Mouse (Mus musculus): ENCODE data around the gene Gm49322. TPM values are rescaled to one million over a fixed set of nuclear protein-coding genes. Genes with fewer than 3 reads are reported as not detected.
A peak's percentile ranks its signal among the peaks of the same experiment; 100 is the strongest.

The Gm49322 gene
- polyA plus RNA-seq, 1 experiment from 2014 or later: 1.7 TPM

DNA sequence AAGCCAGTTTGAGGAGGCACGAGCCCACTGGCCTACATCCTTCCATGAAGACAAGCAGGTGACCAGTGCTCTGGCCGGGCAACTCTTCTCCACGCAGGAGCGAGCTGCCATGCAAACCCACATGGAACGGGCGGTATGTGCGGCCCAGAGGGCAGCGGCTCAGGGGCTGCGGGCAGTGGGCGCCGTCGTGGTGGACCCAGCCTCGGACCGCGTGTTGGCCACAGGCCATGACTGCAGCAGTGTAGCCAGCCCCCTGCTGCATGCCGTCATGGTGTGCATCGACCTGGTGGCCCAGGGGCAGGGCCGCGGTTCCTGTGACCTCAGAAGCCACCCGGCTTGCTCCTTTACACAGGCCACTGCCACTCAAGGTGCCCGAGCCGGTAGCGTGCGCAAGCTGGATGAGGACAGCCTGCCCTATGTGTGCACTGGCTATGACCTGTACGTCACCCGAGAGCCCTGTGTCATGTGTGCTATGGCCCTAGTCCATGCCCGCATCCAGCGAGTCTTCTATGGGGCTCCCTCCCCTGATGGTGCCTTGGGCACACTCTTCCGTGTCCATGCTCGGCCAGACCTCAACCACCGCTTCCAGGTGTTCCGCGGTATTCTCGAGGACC is 1.0 kb downstream of the Gm49322 start:
- ATAC-seq (ENCODE audit: low FRiP score): no peak
- Histone ChIP-seq H3K36me3 (replicated peaks; ENCODE audit: control insufficient read depth, insufficient read depth) (peaks cover 50% of the 10 kb centered on the region), H3K9me3 (ENCODE audit: control insufficient read depth, low read length) (no peaks in the 10 kb centered on the region), H3K27me3 (ENCODE audit: control insufficient read depth, insufficient read depth, low read length) (no peaks in the 10 kb centered on the region), H3K4me3 (replicated peaks; ENCODE audit: low read length) (no peak overlapping the region), H3K4me1 (replicated peaks; ENCODE audit: control insufficient read depth, insufficient read depth, low read length) (peaks cover 15% of the 10 kb centered on the region), H3K4me2 (replicated peaks) (no peak overlapping the region), H3K9ac (no peak overlapping the region), H3K27ac (no peak overlapping the region)
- DNase-seq (ENCODE audit: low spot score): no peak
- WGBS: 95% methylated on average over 34 of the region's 34 CpGs

GRCm38 (mm10) chr10:80608435-80608834 is 2.6 kb downstream of the Gm49322 start:
- Histone ChIP-seq H3K4me3 (replicated peaks; ENCODE audit: low read length) (no peak overlapping the region), H3K27me3 (ENCODE audit: control insufficient read depth, insufficient read depth, low read length) (no peaks in the 10 kb centered on the region), H3K36me3 (replicated peaks; ENCODE audit: control insufficient read depth, insufficient read depth) (peaks cover 66% of the 10 kb centered on the region), H3K9me3 (ENCODE audit: control insufficient read depth, low read length) (no peaks in the 10 kb centered on the region), H3K4me2 (replicated peaks) (no peak overlapping the region), H3K9ac (no peak overlapping the region), H3K27ac (no peak overlapping the region), H3K4me1 (replicated peaks; ENCODE audit: control insufficient read depth, insufficient read depth, low read length) (peaks cover 9% of the 10 kb centered on the region)
- 87% methylated on average over 3 of the region's 3 CpGs for WGBS
- no peak for ATAC-seq (ENCODE audit: low FRiP score)
- DNase-seq (ENCODE audit: low spot score): no peak

DNA sequence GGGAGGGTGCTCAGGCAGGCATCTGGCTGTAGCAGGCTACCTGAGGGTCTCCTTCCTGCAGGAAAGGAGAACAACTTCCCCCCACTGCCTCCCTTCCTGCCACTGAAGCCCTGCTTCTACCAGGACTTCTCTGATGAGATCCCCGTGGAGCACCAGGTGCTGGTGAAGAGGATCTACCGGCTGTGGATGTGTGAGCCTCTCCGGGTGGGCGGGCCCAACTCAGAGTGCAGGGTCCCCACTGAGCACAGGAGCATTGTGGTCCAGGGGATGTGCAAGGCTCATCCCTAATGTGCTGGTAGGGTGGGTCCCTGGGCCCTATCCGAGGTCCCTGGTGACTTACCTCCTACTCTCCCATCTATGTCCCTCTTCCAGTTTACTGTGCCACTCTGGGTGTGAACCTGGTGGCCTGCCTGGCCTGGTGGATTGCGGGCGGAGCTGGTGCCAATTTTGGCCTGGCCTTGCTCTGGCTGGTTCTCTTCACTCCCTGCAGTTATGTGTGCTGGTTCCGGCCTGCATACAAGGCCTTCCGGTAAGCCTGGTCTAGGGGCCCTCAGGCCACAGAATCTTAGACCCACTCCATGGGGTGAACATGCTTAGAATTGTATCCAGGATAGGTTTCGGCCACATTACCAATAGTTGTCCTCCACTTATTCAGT is 3.6 kb downstream of the Gm49322 start:
- 95% methylated on average over 10 of the region's 10 CpGs for WGBS
- H3K27ac ChIP-seq: no peak overlapping the region

DNA sequence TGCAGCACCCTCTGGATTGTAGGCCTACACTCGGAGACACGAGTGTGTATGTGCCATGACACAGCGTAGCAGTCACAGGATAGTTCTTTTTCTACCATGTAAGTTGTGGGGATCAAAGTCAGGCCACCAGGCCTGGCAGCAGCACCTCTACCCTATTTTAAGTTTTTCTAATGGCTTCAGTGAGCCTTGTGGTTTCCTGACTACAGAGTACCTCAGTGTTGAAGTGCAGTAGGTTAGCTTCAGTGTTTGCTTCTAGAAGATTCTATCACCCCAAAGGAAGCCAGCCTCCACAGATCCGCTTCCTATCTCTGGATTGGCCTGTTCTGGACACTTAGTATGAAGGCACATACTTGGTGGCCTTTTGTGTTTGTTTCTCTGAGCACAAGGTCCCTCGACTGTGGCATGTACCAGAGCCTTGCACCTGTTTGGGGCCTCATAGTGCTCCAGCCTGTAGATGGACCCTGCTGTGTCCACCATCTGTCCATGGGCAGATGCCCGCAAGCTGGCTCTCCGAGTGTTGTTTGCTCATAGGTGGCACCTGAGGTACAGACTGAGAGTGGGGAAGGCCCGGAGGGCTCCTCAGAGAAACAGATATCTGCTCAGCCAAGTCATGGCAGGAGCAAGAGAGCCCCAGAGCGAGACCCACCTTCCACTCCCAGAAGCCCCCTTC is 4.4 kb downstream of the Gm49322 start:
- DNase-seq (ENCODE audit: low spot score) (no peak), ATAC-seq (ENCODE audit: low FRiP score) (no peak)
- Histone ChIP-seq H3K4me2 (replicated peaks) (no peak overlapping the region), H3K27me3 (ENCODE audit: control insufficient read depth, insufficient read depth, low read length) (no peaks in the 10 kb centered on the region), H3K36me3 (replicated peaks; ENCODE audit: control insufficient read depth, insufficient read depth) (peaks cover 83% of the 10 kb centered on the region), H3K27ac (no peak overlapping the region), H3K4me3 (replicated peaks; ENCODE audit: low read length) (no peak overlapping the region), H3K9ac (no peak overlapping the region), H3K4me1 (replicated peaks; ENCODE audit: control insufficient read depth, insufficient read depth, low read length) (no peaks in the 10 kb centered on the region), H3K9me3 (ENCODE audit: control insufficient read depth, low read length) (no peaks in the 10 kb centered on the region)
- 92% methylated on average over 9 of the region's 9 CpGs for WGBS

More for the DNA sequence above, 3.6 kb downstream of the Gm49322 start:
- H3K9ac ChIP-seq: no peak overlapping the region
- no peak overlapping the region for H3K4me3 ChIP-seq (replicated peaks; ENCODE audit: low read length)
- no peak for DNase-seq (ENCODE audit: low spot score)
- H3K36me3 ChIP-seq (replicated peaks; ENCODE audit: control insufficient read depth, insufficient read depth): peaks cover 75% of the 10 kb centered on the region
- H3K9me3 ChIP-seq (ENCODE audit: control insufficient read depth, low read length): no peaks in the 10 kb centered on the region
- ATAC-seq (ENCODE audit: low FRiP score): no peak
- no peaks in the 10 kb centered on the region for H3K4me1 ChIP-seq (replicated peaks; ENCODE audit: control insufficient read depth, insufficient read depth, low read length)
- no peaks in the 10 kb centered on the region for H3K27me3 ChIP-seq (ENCODE audit: control insufficient read depth, insufficient read depth, low read length)
- H3K4me2 ChIP-seq (replicated peaks): no peak overlapping the region

DNA sequence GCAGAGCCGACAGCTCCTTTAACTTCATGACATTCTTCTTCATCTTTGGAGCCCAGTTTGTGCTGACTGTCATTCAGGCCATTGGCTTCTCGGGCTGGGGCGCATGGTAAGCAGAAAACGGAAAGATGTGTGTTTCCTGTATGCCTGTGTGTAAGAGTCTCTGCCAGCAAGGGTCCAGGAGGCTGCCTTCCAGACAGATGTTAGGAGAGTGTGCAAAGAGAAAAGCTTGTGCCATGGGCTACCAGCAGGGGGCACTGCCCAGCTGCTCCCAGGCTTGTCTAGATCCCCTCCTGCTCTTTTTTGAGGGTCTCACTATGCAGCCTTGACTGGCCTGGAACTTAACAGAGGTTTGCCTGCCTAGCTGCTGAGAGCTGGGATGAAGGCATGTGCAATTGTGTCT is 5.2 kb downstream of the Gm49322 start:
- Histone ChIP-seq H3K27me3 (ENCODE audit: control insufficient read depth, insufficient read depth, low read length) (no peaks in the 10 kb centered on the region), H3K9me3 (ENCODE audit: control insufficient read depth, low read length) (no peaks in the 10 kb centered on the region), H3K4me1 (replicated peaks; ENCODE audit: control insufficient read depth, insufficient read depth, low read length) (no peaks in the 10 kb centered on the region), H3K27ac (no peak overlapping the region), H3K9ac (no peak overlapping the region), H3K36me3 (replicated peaks; ENCODE audit: control insufficient read depth, insufficient read depth) (peaks cover 90% of the 10 kb centered on the region), H3K4me2 (replicated peaks) (no peak overlapping the region), H3K4me3 (replicated peaks; ENCODE audit: low read length) (no peak overlapping the region)
- peak; percentile 47 for DNase-seq (ENCODE audit: low spot score)
- ATAC-seq (ENCODE audit: low FRiP score): no peak
- WGBS: 72% methylated on average over 4 of the region's 4 CpGs

DNA sequence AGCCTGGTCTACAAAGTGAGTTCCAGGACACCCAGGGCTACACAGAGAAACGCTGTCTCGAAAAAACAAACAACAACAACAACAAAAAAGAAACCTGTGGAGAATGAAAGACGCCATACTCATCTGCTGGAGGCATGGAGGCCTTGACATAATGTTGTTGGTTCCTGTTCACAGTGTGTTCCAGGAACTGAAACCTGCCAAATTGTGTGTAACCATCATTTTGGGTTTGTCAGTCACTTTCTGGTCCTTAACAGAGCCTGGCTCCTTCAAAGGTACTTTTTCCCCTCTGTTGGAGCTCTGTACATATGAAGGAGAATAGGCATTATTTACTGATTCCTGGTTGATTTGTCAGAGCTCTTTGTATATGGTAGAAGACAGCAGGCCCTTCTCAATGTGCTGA is 6.1 kb downstream of the Gm49322 start:
- Histone ChIP-seq H3K27ac (no peak overlapping the region), H3K9ac (no peak overlapping the region), H3K4me1 (replicated peaks; ENCODE audit: control insufficient read depth, insufficient read depth, low read length) (no peaks in the 10 kb centered on the region), H3K4me2 (replicated peaks) (no peak overlapping the region), H3K27me3 (ENCODE audit: control insufficient read depth, insufficient read depth, low read length) (no peaks in the 10 kb centered on the region), H3K36me3 (replicated peaks; ENCODE audit: control insufficient read depth, insufficient read depth) (peaks cover 82% of the 10 kb centered on the region), H3K4me3 (replicated peaks; ENCODE audit: low read length) (no peak overlapping the region), H3K9me3 (ENCODE audit: control insufficient read depth, low read length) (no peaks in the 10 kb centered on the region)
- ATAC-seq (ENCODE audit: low FRiP score) (no peak), DNase-seq (ENCODE audit: low spot score) (no peak)
- 92% methylated on average over 3 of the region's 3 CpGs for whole genome bisulfite sequencing

GRCm38 (mm10) chr10:80613821-80614220 is 8.0 kb downstream of the Gm49322 start:
- ATAC-seq (ENCODE audit: low FRiP score): no peak
- Histone ChIP-seq H3K36me3 (replicated peaks; ENCODE audit: control insufficient read depth, insufficient read depth) (peaks cover 62% of the 10 kb centered on the region), H3K9ac (no peak overlapping the region), H3K4me3 (replicated peaks; ENCODE audit: low read length) (no peak overlapping the region), H3K4me1 (replicated peaks; ENCODE audit: control insufficient read depth, insufficient read depth, low read length) (no peaks in the 10 kb centered on the region), H3K4me2 (replicated peaks) (no peak overlapping the region), H3K27me3 (ENCODE audit: control insufficient read depth, insufficient read depth, low read length) (no peaks in the 10 kb centered on the region), H3K27ac (no peak overlapping the region), H3K9me3 (ENCODE audit: control insufficient read depth, low read length) (no peaks in the 10 kb centered on the region)
- 97% methylated on average over 3 of the region's 3 CpGs for WGBS
- no peak for DNase-seq (ENCODE audit: low spot score)

GRCm38 (mm10) chr10:80614351-80614750 is 8.5 kb downstream of the Gm49322 start:
- no peaks in the 10 kb centered on the region for H3K9me3 ChIP-seq (ENCODE audit: control insufficient read depth, low read length)
- peaks cover 57% of the 10 kb centered on the region for H3K36me3 ChIP-seq (replicated peaks; ENCODE audit: control insufficient read depth, insufficient read depth)
- H3K27ac ChIP-seq: no peak overlapping the region
- H3K4me3 ChIP-seq (replicated peaks; ENCODE audit: low read length): no peak overlapping the region
- no peak overlapping the region for H3K9ac ChIP-seq
- H3K27me3 ChIP-seq (ENCODE audit: control insufficient read depth, insufficient read depth, low read length): no peaks in the 10 kb centered on the region
- ATAC-seq (ENCODE audit: low FRiP score) (no peak), DNase-seq (ENCODE audit: low spot score) (no peak)
- H3K4me1 ChIP-seq (replicated peaks; ENCODE audit: control insufficient read depth, insufficient read depth, low read length): no peaks in the 10 kb centered on the region
- 86% methylated on average over 6 of the region's 6 CpGs for WGBS
- no peak overlapping the region for H3K4me2 ChIP-seq (replicated peaks)

DNA sequence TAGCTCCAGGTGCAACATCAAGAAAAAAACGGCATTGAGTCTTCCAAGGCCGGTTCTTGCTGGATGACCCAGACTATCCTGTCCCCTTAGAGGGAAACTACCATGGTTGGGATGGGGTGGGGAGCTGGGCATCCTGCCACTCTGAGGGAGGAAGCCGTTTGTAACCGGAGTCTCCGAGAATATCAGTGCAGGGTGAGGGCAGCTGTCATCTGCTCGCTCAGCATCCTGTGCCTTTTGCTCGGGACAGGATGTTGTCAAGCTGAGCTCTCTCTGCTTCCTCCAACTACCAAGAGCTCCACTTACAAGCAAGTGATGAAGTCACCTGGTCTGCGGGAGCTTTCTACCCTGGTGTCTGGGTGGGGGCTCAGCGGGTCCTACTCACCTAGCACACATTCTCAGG is 12.4 kb downstream of the Gm49322 start:
- H3K4me1 ChIP-seq (replicated peaks; ENCODE audit: control insufficient read depth, insufficient read depth, low read length): peaks cover 9% of the 10 kb centered on the region
- H3K4me2 ChIP-seq (replicated peaks): no peak overlapping the region
- H3K9me3 ChIP-seq (ENCODE audit: control insufficient read depth, low read length): no peaks in the 10 kb centered on the region
- no peak overlapping the region for H3K9ac ChIP-seq
- 87% methylated on average over 9 of the region's 9 CpGs for WGBS
- DNase-seq (ENCODE audit: low spot score) (no peak), ATAC-seq (ENCODE audit: low FRiP score) (no peak)
- H3K36me3 ChIP-seq (replicated peaks; ENCODE audit: control insufficient read depth, insufficient read depth): peaks cover 26% of the 10 kb centered on the region
- H3K27me3 ChIP-seq (ENCODE audit: control insufficient read depth, insufficient read depth, low read length): no peaks in the 10 kb centered on the region
- no peak overlapping the region for H3K27ac ChIP-seq
- no peak overlapping the region for H3K4me3 ChIP-seq (replicated peaks; ENCODE audit: low read length)
